Mouse (Mus musculus) hindbrain, embryonic 15.5 days (tissue): Measurements from ENCODE around the gene Hist1h3g. TPM values are rescaled to one million over a fixed set of nuclear protein-coding genes. Genes with fewer than 3 reads are reported as not detected.
"Not testable (repeated sequence)": the region's sequence is repeated elsewhere in the genome, so short reads cannot be mapped to it uniquely, and the experiment has no call there.

Experiments used
- ATAC-seq: fragments of 200-750 bp; cut with Nextera tagmentation; 2 replicates; pipeline ENCODE4 v1.8.0; 2017; ENCODE audit warnings: low read depth, moderate number of reproducible peaks, moderate TSS enrichment; ENCODE audit not compliant: low FRiP score
- H3K27ac ChIP-seq: fragments of 300-500 bp; sonication (generic); replicated peaks from 2 replicates; pipeline ENCODE4 v1.5.1; 2015; ENCODE audit warnings: mild to moderate bottlenecking, inconsistent platforms
- H3K27me3 ChIP-seq: fragments of 300-500 bp; sonication (generic); 2 replicates; pipeline ENCODE4 v1.6.1; 2015; ENCODE audit warnings: control low read depth, inconsistent platforms
- H3K36me3 ChIP-seq: fragments of 300-500 bp; sonication (generic); 2 replicates; pipeline ENCODE4 v1.6.1; 2015; ENCODE audit warnings: control low read depth, inconsistent platforms
- H3K4me1 ChIP-seq: fragments of 300-500 bp; sonication (generic); replicated peaks from 2 replicates; pipeline ENCODE4 v1.6.1; 2015; ENCODE audit warnings: control low read depth, inconsistent platforms
- H3K4me2 ChIP-seq: fragments of 300-500 bp; sonication (generic); 2 replicates; pipeline ENCODE4 v1.6.1; 2015; ENCODE audit warnings: moderate library complexity, mild to moderate bottlenecking, inconsistent platforms
- H3K4me3 ChIP-seq: fragments of 300-500 bp; sonication (generic); 2 replicates; pipeline ENCODE4 v1.5.1; 2015; ENCODE audit warnings: mild to moderate bottlenecking, inconsistent platforms
- H3K9ac ChIP-seq: fragments of 300-500 bp; sonication (generic); 2 replicates; pipeline ENCODE4 v1.6.1; 2015; ENCODE audit warnings: inconsistent platforms
- H3K9me3 ChIP-seq: fragments of 300-500 bp; sonication (generic); 2 replicates; pipeline ENCODE4 v1.6.1; 2016; ENCODE audit warnings: control low read depth, inconsistent platforms
- WGBS: fragments of 180-500 bp; shearing (Covaris S2); methylation state at CpG from one replicate; pipeline ENCODE4 v1.1.7; 2015; 5-methylcytosine and 5-hydroxymethylcytosine counted together
- polyA plus RNA-seq: library from polyadenylated mRNA; unstranded; fragments of >200 nt; fragmentation: Nextera tagmentation; extraction: Ambion mirVana; gene quantifications from 2 replicates; pipeline ENCODE4 v1.2.1, GENCODE M21; 2015

Gene Hist1h3g
- polyA plus RNA-seq, 1 experiment from 2014 or later = 1.2 TPM

DNA sequence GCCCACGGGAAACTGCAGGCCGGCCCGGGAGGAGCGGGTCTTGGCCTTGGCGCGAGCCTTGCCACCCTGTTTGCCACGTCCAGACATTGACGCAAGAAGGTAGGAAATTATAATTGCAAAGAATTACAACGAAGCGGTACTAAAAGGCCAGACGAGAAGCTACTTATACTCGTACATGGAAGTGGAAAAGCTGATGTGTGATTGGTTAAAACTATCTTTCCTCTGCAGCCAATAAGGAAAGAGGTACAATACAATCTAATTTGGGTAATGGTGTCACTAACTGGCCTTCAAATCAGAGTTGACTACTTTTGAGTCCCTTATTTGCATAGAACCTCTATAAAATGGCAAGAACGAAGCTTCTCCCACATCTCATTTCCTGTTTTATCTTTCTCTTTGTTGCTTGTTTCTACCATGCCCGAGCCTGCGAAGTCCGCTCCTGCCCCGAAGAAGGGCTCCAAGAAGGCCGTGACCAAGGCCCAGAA lies 35.8 kb downstream of the Hist1h3g start, which contains the start of the genes Hist1h2ae and Hist1h2bg:
TSS of gene Hist1h2ae (minus strand) at position 199 of the 482 bp plus-strand sequence.
TSS of gene Hist1h2bg (plus strand) at position 375 of the 482 bp plus-strand sequence.
- Histone ChIP-seq H3K9me3 (no peaks in the 10 kb centered on the region), H3K9ac (peak within 1 kb of the TSS; percentile 50), H3K27ac (peak within 1 kb of the TSS; percentile 96), H3K4me2 (peak within 1 kb of the TSS; percentile 58), H3K4me3 (peak within 1 kb of the TSS; percentile 44), H3K27me3 (no peaks in the 10 kb centered on the region), H3K4me1 (peaks cover 32% of the 10 kb centered on the region), H3K36me3 (no peaks in the 10 kb centered on the region)
- ATAC-seq = peak; percentile 96
- WGBS = 0% methylated on average over 18 of the region's 18 CpGs

DNA sequence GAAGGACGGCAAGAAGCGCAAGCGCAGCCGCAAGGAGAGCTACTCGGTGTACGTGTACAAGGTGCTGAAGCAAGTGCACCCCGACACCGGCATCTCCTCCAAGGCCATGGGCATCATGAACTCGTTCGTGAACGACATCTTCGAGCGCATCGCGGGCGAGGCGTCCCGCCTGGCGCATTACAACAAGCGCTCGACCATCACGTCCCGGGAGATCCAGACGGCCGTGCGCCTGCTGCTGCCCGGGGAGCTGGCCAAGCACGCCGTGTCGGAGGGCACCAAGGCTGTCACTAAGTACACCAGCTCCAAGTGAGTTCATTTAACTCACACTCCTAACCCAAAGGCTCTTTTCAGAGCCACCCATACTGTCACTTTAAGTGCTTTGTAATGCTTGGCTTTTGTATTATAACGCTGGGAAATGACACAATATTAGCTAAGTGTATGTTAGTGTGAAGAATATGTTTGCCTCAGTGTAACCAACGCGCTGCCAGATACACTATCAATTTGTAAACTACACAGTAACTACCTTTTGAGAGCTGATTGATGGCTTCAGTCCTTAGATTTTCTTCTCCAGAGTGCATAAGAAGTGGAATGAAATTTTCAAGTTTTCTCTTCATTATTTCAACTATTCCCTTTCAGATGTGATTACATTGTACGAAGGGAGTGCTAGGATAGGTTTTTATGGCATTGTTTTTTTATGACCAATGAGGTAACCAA lies 36.4 kb downstream of the Hist1h3g start:
- under 1% methylated on average over 18 of the region's 34 CpGs for WGBS
- peak overlapping the region; percentile 96 for H3K27ac ChIP-seq
- peak overlapping the region; percentile 50 for H3K9ac ChIP-seq
- H3K4me3 ChIP-seq = peak overlapping the region; percentile 44
- not testable (repeated sequence) for H3K9me3 ChIP-seq, H3K36me3 ChIP-seq, H3K27me3 ChIP-seq, ATAC-seq
- H3K4me2 ChIP-seq = peak overlapping the region; percentile 58
- peaks cover 38% of the 10 kb centered on the region for H3K4me1 ChIP-seq

DNA sequence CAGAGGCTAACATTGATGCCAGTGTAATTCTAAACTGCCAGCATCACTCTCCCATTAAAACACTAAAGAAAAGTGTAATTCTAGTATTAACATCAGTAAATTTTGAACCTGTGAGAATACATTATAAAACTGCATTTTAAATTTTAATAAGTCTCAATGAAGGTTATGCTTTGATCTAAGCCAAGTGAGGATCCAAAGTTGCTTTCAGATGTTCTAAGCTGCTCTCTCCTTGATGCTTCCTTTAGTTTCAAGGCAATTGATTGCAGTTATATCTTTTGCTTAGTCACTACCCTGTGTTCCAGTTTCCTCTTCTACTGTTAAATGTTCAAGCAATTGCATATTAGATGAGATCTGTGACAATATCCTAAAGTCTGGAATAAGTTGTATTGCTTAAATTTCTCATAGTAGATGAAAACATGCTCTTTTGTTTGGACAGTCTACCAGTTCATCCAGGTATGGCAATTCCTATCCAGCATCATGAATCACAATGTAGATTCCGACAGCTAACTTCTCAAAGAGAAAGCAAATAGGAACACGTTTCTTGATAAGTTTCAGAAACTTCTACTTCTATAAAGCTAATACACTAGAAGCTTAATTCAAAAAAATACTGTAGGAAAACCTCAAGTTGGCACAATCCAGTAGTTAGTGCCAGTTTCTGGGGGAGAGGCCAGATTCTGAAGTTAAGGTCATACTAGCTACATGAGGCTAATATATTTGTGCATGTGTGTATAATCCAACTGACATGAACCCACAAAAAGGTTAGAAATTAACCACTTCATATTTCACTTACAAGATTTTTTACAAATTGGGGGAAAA lies 37.2 kb downstream of the Hist1h3g start:
- Histone ChIP-seq H3K9me3 (no peaks in the 10 kb centered on the region), H3K4me1 (peaks cover 41% of the 10 kb centered on the region), H3K36me3 (no peaks in the 10 kb centered on the region), H3K4me2 (peak overlapping the region; percentile 58), H3K27ac (peak overlapping the region; percentile 96), H3K9ac (peak overlapping the region; percentile 50), H3K27me3 (no peaks in the 10 kb centered on the region), H3K4me3 (peak overlapping the region; percentile 44)
- no peak for ATAC-seq
- 43% methylated on average over 2 of the region's 2 CpGs for WGBS

DNA sequence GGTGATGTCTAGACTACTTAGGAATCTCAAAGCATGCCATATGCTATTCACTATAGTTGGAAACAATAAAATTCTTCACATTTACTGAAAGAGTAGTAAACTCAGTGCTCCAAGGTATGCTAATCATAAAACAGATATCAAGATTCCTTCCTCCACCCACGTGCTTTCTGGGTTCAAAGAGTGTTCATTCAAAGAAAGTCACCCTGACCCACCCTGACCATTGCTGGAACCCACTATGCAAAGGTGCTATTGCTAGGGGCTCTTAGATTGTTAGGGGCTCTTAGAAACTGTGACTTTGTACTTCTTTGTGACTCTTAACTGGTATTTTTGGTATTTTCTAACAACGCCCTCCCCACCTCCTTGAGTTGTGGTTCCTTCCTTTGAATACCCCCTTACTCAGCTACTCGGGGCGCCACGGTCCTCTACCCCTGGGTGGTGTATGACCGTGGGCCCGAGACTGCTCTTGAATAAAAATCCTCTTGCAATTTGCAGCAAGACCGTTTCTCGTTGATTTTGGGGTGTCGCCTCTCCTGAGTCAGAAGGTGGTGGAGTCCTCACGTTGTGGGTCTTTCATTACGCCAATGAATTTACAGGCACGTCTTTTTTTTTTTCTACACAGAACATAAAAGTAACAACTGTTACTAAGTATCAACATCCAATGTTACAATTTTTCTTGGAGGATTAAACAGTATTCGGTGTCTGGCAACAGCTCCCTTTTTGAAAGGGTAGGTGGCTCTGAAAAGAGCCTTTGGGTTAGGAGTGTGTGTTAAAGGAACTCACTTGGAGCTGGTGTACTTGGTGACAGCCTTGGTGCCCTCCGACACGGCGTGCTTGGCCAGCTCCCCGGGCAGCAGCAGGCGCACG lies 38.0 kb downstream of the Hist1h3g start:
- H3K36me3 ChIP-seq, ATAC-seq, H3K27me3 ChIP-seq, H3K9me3 ChIP-seq: not testable (repeated sequence)
- Histone ChIP-seq H3K27ac (peak overlapping the region; percentile 87), H3K4me3 (peak overlapping the region; percentile 38), H3K9ac (peak overlapping the region; percentile 29; the same call in 1 of the 2 replicates), H3K4me2 (peak overlapping the region; percentile 58), H3K4me1 (peaks cover 41% of the 10 kb centered on the region)
- WGBS = 8% methylated on average over 20 of the region's 20 CpGs

DNA sequence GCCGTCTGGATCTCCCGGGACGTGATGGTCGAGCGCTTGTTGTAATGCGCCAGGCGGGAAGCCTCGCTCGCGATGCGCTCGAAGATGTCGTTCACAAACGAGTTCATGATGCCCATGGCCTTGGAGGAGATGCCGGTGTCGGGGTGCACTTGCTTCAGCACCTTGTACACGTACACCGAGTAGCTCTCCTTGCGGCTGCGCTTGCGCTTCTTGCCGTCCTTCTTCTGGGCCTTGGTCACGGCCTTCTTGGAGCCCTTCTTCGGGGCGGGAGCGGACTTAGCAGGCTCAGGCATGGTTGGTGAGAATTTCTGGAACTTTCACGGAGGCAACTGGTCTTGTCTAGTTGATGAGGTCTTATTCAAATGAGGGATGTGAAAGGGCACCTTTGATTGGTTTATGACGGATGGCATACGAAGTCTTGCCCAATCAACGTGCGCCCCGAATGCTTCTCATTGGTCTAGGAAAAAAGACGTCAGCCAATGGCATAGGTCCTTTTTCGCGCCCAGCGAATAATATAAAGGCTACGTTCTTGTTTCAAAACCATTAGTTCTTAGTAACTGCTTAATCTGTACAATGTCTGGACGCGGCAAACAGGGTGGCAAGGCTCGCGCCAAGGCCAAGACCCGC lies 38.8 kb downstream of the Hist1h3g start, which contains the start of the genes Hist1h2bf and Hist1h2ad:
TSS of gene Hist1h2bf (minus strand) at position 299 of the 627 bp plus-strand sequence.
TSS of gene Hist1h2ad (plus strand) at position 484 of the 627 bp plus-strand sequence.
- peak within 1 kb of the TSS; percentile 43 for H3K4me3 ChIP-seq
- H3K9ac ChIP-seq = peak within 1 kb of the TSS; percentile 29; the same call in 1 of the 2 replicates
- H3K36me3 ChIP-seq, H3K27me3 ChIP-seq, H3K9me3 ChIP-seq: not testable (repeated sequence)
- peaks cover 41% of the 10 kb centered on the region for H3K4me1 ChIP-seq
- peak within 1 kb of the TSS; percentile 87 for H3K27ac ChIP-seq
- H3K4me2 ChIP-seq = peak within 1 kb of the TSS; percentile 58
- WGBS = under 1% methylated on average over 42 of the region's 42 CpGs
- peak; percentile 93 for ATAC-seq

DNA sequence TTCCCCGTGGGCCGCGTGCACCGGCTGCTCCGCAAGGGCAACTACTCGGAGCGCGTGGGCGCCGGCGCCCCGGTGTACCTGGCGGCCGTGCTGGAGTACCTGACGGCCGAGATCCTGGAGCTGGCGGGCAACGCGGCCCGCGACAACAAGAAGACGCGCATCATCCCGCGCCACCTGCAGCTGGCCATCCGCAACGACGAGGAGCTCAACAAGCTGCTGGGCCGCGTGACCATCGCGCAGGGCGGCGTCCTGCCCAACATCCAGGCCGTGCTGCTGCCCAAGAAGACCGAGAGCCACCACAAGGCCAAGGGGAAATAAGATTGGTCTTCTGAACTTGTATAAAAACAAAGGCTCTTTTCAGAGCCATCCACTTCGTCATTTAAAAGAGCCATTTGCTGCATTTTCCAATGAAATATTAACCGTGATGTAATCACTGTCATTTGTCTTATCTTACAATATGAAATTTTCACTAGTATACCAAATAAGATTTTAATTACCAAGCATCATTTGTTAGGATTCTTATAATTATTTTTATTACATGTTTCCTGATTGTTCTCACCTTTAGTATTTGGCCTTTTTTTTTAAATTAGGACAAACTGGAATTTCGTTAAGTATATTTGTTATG lies 39.4 kb downstream of the Hist1h3g start:
- H3K9me3 ChIP-seq, H3K9ac ChIP-seq, H3K36me3 ChIP-seq, ATAC-seq, H3K27me3 ChIP-seq: not testable (repeated sequence)
- peak overlapping the region; percentile 43 for H3K4me3 ChIP-seq
- peak overlapping the region; percentile 87 for H3K27ac ChIP-seq
- H3K4me1 ChIP-seq = peaks cover 39% of the 10 kb centered on the region
- WGBS = under 1% methylated on average over 7 of the region's 39 CpGs
- peak overlapping the region; percentile 58 for H3K4me2 ChIP-seq

DNA sequence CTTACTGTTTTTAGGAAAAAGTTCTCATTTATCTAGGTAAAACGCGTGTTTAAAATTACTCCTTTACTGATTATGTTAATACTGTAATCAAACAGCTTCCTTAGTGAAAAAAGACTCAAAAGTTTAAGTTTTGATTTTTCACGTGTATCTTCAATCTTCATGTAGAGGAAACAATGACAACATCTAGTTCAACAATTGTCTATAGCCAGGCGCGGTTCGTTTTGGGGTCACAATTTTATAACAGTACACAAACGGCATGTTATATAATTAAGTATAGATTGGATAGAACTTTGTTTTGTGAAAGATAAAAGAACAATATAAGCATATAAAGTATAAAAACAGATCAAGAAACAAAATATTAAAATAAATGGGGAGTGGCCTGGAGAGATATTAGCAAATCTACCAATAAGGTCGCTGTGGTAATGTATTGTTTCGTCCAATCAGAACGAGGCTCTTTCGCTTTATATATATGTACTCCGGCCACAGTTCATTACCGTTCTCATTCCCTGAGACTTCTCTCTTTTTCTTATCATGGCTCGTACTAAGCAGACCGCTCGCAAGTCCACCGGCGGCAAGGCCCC lies 40.1 kb downstream of the Hist1h3g start, which contains the start of gene Hist1h3d:
TSS of gene Hist1h3d (plus strand) at position 493 of the 581 bp plus-strand sequence.
- Histone ChIP-seq H3K9ac (peak within 1 kb of the TSS; percentile 53; the same call in 1 of the 2 replicates), H3K27ac (peak within 1 kb of the TSS; percentile 82), H3K27me3 (no peaks in the 10 kb centered on the region), H3K36me3 (no peaks in the 10 kb centered on the region), H3K4me3 (peak within 1 kb of the TSS; percentile 43), H3K4me2 (peak within 1 kb of the TSS; percentile 58), H3K9me3 (no peaks in the 10 kb centered on the region), H3K4me1 (peaks cover 34% of the 10 kb centered on the region)
- WGBS = under 1% methylated on average over 18 of the region's 18 CpGs
- peak; percentile 62 for ATAC-seq

DNA sequence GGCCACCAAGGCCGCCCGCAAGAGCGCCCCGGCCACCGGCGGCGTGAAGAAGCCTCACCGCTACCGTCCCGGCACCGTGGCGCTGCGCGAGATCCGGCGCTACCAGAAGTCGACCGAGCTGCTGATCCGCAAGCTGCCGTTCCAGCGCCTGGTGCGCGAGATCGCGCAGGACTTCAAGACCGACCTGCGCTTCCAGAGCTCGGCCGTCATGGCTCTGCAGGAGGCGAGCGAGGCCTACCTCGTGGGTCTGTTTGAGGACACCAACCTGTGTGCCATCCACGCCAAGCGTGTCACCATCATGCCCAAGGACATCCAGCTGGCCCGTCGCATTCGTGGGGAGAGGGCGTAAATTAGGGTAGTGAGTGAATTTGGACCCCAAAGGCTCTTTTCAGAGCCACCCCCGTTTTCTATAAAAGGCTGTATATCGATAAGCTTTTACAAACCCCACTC lies 40.7 kb downstream of the Hist1h3g start:
- Histone ChIP-seq H3K4me2 (peak overlapping the region; percentile 58), H3K4me3 (peak overlapping the region; percentile 43), H3K9ac (peak overlapping the region; percentile 53; the same call in 1 of the 2 replicates), H3K27ac (peak overlapping the region; percentile 79), H3K4me1 (peaks cover 35% of the 10 kb centered on the region)
- H3K36me3 ChIP-seq, H3K27me3 ChIP-seq, ATAC-seq, H3K9me3 ChIP-seq: not testable (repeated sequence)
- WGBS = 2% methylated on average over 13 of the region's 40 CpGs

DNA sequence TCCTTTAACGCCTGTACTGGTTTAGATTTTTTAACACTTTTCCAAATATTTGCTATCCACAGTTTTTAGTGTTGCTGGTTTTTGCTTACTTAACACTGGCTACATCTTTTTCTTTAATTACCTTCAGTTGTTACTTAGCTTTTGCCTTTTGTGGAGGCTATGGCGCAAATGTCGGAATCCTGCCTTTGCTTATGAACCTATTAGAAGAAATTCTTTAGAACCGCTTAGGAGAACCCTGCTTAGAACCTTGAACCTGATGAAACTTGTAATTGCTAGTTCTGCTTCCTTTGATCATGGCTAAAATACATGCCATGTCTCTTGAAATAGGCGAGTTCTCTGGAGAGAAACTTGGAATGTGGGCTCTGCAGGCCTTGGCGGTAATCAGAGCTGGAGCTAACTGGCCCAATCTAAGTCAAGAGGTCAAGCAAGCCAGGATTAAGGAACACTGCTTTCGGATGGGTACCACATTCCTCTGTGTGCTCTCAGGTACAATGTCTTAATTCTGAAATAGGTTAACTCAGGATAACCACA lies 41.2 kb downstream of the Hist1h3g start:
- 9% methylated on average over 7 of the region's 7 CpGs for WGBS
- Histone ChIP-seq H3K36me3 (no peaks in the 10 kb centered on the region), H3K9ac (peak overlapping the region; percentile 53; the same call in 1 of the 2 replicates), H3K9me3 (no peaks in the 10 kb centered on the region), H3K27me3 (no peaks in the 10 kb centered on the region), H3K4me1 (peaks cover 37% of the 10 kb centered on the region), H3K4me3 (peak overlapping the region; percentile 43), H3K27ac (peak overlapping the region; percentile 79), H3K4me2 (peak overlapping the region; percentile 58)
- no peak for ATAC-seq
